Mouse (Mus musculus): ENCODE data around the gene Aurkb. TPM values are rescaled to one million over a fixed set of nuclear protein-coding genes. Genes with fewer than 3 reads are reported as not detected.

Gene Aurkb
- polyA plus RNA-seq, 1 experiment: 42.9 TPM

GRCm38 (mm10) chr11:69087082-69087481 is 41.6 kb downstream of the Aurkb start:
- no peak for DNase-seq (ENCODE audit: low read depth in 1 of 2, low spot score in 2 of 2)
- TF ChIP-seq POLR2A (IDR thresholded peaks at IDR 0.05; ENCODE audit: low read depth, low read length): no peak
- H3K27ac ChIP-seq (ENCODE audit: insufficient read depth, low read length): no peak overlapping the region
- no peak overlapping the region for H3K4me3 ChIP-seq (ENCODE audit: extremely low read depth, insufficient read depth, insufficient read length)
- H3K27me3 ChIP-seq (ENCODE audit: control insufficient read depth, insufficient read depth, low read length): no peaks in the 10 kb centered on the region
- WGBS: 71% methylated on average over 4 of the region's 4 CpGs
- H3K4me1 ChIP-seq (ENCODE audit: control insufficient read depth, insufficient read depth, insufficient read length): peaks cover 11% of the 10 kb centered on the region; the same call in 1 of the 2 replicates
- H3K36me3 ChIP-seq (ENCODE audit: control insufficient read depth, insufficient read depth, low read length): peaks cover 8% of the 10 kb centered on the region

DNA sequence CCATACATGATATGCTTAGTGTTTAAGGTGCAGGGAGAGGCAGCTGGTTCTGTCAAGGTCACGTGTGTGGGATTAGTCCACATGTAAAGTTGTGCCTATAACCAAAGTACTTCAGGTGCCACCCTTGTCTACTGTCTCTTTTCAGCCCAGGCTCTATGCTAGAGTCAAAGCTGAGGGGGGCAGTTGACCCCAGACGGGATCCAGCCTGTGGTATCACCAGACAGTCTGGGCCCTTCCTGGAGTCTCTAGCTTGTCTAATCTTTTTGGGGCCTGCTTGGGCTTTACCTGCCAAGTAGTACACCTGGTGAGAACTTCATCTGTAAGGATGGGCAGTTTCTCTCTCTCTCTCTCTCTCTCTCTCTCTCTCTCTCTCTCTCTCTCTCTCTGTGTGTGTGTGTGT is 42.1 kb downstream of the Aurkb start:
- H3K36me3 ChIP-seq (ENCODE audit: control insufficient read depth, insufficient read depth, low read length): peaks cover 8% of the 10 kb centered on the region
- no peak for DNase-seq (ENCODE audit: low read depth in 1 of 2, low spot score in 2 of 2)
- 73% methylated on average over 2 of the region's 2 CpGs for WGBS
- H3K27ac ChIP-seq (ENCODE audit: insufficient read depth, low read length): no peak overlapping the region
- no peaks in the 10 kb centered on the region for H3K27me3 ChIP-seq (ENCODE audit: control insufficient read depth, insufficient read depth, low read length)
- peaks cover 11% of the 10 kb centered on the region; the same call in 1 of the 2 replicates for H3K4me1 ChIP-seq (ENCODE audit: control insufficient read depth, insufficient read depth, insufficient read length)
- H3K4me3 ChIP-seq (ENCODE audit: extremely low read depth, insufficient read depth, insufficient read length): no peak overlapping the region
- TF ChIP-seq CTCF (IDR thresholded peaks at IDR 0.05; ENCODE audit: extremely low read depth, insufficient read depth, insufficient read length, insufficient replicate concordance) (no peak), POLR2A (IDR thresholded peaks at IDR 0.05; ENCODE audit: low read depth, low read length) (no peak)

DNA sequence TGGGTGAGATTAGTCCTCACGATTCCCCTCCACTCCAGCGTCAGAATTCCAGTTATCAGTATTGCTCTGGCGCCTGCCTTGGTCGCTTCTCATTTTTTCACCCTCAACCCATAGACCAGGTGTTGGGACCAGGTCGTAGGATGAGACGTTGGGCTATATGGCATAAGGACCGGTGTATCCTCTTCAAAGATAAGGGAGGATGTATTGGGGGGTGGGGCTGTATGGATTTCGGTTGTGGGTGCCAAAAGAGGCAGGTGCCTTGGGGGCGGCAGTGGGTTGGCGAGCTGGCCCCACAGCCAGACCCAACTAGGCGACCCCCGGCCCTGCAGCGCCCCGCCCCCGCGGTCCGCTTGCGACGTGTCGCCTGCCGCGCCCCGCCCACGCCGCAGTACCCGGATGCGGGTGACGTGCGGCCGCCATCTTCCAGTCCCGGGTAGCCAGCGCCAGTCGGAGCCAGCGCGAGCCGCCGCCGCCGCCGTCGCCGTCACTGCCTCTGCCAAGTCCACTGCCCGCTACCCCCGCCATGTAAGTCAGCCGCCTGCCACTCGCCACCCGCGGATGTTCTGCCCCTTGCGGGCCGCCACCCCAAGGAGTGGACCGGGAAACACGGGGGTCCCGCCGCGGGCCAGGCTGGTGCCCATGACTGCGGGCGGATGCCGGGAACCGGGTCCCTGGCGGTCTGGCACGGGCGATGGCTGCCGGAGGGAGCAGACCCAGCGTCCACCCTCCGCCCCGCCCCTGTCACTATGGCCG is 42.8 kb downstream of the Aurkb start, which contains the start of gene Vamp2:
Gene Vamp2, plus strand, starts transcription at position 388 of the 753 bp plus-strand sequence.
- Histone ChIP-seq H3K27ac (ENCODE audit: insufficient read depth, low read length) (peak within 1 kb of the TSS; percentile 95), H3K27me3 (ENCODE audit: control insufficient read depth, insufficient read depth, low read length) (no peaks in the 10 kb centered on the region), H3K4me1 (ENCODE audit: control insufficient read depth, insufficient read depth, insufficient read length) (peaks cover 11% of the 10 kb centered on the region; the same call in 1 of the 2 replicates), H3K4me3 (ENCODE audit: extremely low read depth, insufficient read depth, insufficient read length) (peak within 1 kb of the TSS; percentile 72), H3K36me3 (ENCODE audit: control insufficient read depth, insufficient read depth, low read length) (peaks cover 8% of the 10 kb centered on the region)
- WGBS: under 1% methylated on average over 61 of the region's 67 CpGs
- TF ChIP-seq CTCF (IDR thresholded peaks at IDR 0.05; ENCODE audit: extremely low read depth, insufficient read depth, insufficient read length, insufficient replicate concordance): no peak
- peak; percentile 60 for TF ChIP-seq POLR2A (IDR thresholded peaks at IDR 0.05; ENCODE audit: low read depth, low read length)
- DNase-seq (ENCODE audit: low read depth in 1 of 2, low spot score in 2 of 2): peak; percentile 65 to 86

- no peak for TF ChIP-seq CTCF (IDR thresholded peaks at IDR 0.05; ENCODE audit: extremely low read depth, insufficient read depth, insufficient read length, insufficient replicate concordance)
- TF ChIP-seq POLR2A (IDR thresholded peaks at IDR 0.05; ENCODE audit: low read depth, low read length): no peak
- H3K27ac ChIP-seq (ENCODE audit: insufficient read depth, low read length): peak overlapping the region; percentile 95
- WGBS: 10% methylated on average over 25 of the region's 25 CpGs
- no peak for DNase-seq (ENCODE audit: low read depth in 1 of 2, low spot score in 2 of 2)
- H3K36me3 ChIP-seq (ENCODE audit: control insufficient read depth, insufficient read depth, low read length): peaks cover 8% of the 10 kb centered on the region
- peak overlapping the region; percentile 72 for H3K4me3 ChIP-seq (ENCODE audit: extremely low read depth, insufficient read depth, insufficient read length)
- H3K4me1 ChIP-seq (ENCODE audit: control insufficient read depth, insufficient read depth, insufficient read length): peaks cover 11% of the 10 kb centered on the region; the same call in 1 of the 2 replicates
- no peaks in the 10 kb centered on the region for H3K27me3 ChIP-seq (ENCODE audit: control insufficient read depth, insufficient read depth, low read length)
Measured at GRCm38 (mm10) chr11:69088856-69089615, 43.6 kb downstream of the Aurkb start.

DNA sequence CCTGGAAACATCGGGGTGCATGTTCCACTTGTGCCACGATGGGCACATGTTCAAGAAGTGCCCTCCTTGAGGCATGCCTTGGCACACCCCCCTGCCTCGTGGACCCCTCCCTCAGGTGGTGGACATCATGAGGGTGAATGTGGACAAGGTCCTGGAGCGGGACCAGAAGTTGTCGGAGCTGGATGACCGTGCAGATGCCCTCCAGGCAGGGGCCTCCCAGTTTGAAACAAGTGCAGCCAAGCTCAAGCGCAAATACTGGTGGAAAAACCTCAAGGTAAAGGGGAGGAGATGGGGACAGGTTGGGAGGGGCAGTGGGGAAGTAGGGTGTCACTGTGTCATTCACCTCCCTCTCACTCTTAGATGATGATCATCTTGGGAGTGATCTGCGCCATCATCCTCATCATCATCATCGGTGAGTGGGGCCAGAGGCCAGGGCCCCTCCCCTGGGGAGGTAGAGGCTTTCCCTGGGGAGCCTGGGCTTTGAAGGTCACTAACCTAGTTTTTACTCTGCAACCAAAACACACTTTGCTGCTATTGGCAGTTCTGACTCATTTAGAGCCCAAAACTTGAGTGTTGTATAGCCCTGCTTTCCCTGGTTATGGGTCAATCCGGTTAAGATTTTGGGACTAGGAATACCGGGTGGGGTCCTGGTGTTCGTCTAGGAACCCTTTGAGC is 44.3 kb downstream of the Aurkb start:
- peaks cover 11% of the 10 kb centered on the region; the same call in 1 of the 2 replicates for H3K4me1 ChIP-seq (ENCODE audit: control insufficient read depth, insufficient read depth, insufficient read length)
- no peaks in the 10 kb centered on the region for H3K27me3 ChIP-seq (ENCODE audit: control insufficient read depth, insufficient read depth, low read length)
- H3K36me3 ChIP-seq (ENCODE audit: control insufficient read depth, insufficient read depth, low read length): peaks cover 8% of the 10 kb centered on the region
- WGBS: 88% methylated on average over 12 of the region's 12 CpGs
- H3K27ac ChIP-seq (ENCODE audit: insufficient read depth, low read length): no peak overlapping the region
- TF ChIP-seq POLR2A (IDR thresholded peaks at IDR 0.05; ENCODE audit: low read depth, low read length): no peak
- TF ChIP-seq CTCF (IDR thresholded peaks at IDR 0.05; ENCODE audit: extremely low read depth, insufficient read depth, insufficient read length, insufficient replicate concordance): no peak
- H3K4me3 ChIP-seq (ENCODE audit: extremely low read depth, insufficient read depth, insufficient read length): peak overlapping the region; percentile 72; the same call in 1 of the 2 replicates
- no peak for DNase-seq (ENCODE audit: low read depth in 1 of 2, low spot score in 2 of 2)

- peaks cover 11% of the 10 kb centered on the region; the same call in 1 of the 2 replicates for H3K4me1 ChIP-seq (ENCODE audit: control insufficient read depth, insufficient read depth, insufficient read length)
- DNase-seq (ENCODE audit: low read depth in 1 of 2, low spot score in 2 of 2): no peak
- H3K4me3 ChIP-seq (ENCODE audit: extremely low read depth, insufficient read depth, insufficient read length): no peak overlapping the region
- no peak overlapping the region for H3K27ac ChIP-seq (ENCODE audit: insufficient read depth, low read length)
- TF ChIP-seq CTCF (IDR thresholded peaks at IDR 0.05; ENCODE audit: extremely low read depth, insufficient read depth, insufficient read length, insufficient replicate concordance): no peak
- TF ChIP-seq POLR2A (IDR thresholded peaks at IDR 0.05; ENCODE audit: low read depth, low read length): no peak
- 84% methylated on average over 6 of the region's 6 CpGs for WGBS
- H3K27me3 ChIP-seq (ENCODE audit: control insufficient read depth, insufficient read depth, low read length): no peaks in the 10 kb centered on the region
- H3K36me3 ChIP-seq (ENCODE audit: control insufficient read depth, insufficient read depth, low read length): peaks cover 8% of the 10 kb centered on the region
Measured at GRCm38 (mm10) chr11:69090367-69090766, 44.9 kb downstream of the Aurkb start.
